Mouse (Mus musculus): ENCODE measurements around the gene Pskh1. TPM values are rescaled to one million over a fixed set of nuclear protein-coding genes. Genes with fewer than 3 reads are reported as not detected.

The Pskh1 gene
- total and polyA plus RNA-seq, 3 experiments: 12.9 to 26.2 TPM; not detected in 1

DNA sequence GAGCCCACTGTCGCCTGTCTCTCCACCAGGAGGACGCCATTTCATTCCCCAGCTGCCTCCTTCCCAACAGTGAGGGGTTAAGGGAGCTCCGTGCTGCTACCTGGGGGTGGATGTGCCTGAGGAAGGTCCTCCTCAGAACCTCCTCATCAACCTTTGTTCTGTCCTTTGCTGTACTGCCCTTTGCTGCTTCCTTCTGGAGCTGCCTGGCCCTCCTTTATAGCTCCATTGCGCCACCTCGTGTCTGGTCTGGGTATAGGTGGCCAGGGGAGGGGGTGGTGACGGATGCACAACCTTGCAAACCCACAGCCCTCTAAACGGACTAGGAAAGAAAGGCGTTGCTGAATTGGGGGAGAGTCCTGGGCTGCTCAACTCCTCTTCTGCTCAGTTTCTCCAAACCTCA lies 30.4 kb downstream of the Pskh1 start:
- peak; percentile 78 for DNase-seq (ENCODE audit: low read depth, low spot score)
- peaks cover 0 to 7% of the 10 kb centered on the region in 2 experiments; a peak in 1 of 4 replicates for H3K36me3 ChIP-seq (ENCODE audit: control insufficient read depth in 1 of 2, insufficient read depth in 2 of 2, low read length in 2 of 2)
- peaks cover 3 to 8% of the 10 kb centered on the region in 2 experiments; a peak in 3 of 4 replicates for H3K4me1 ChIP-seq (ENCODE audit: control insufficient read depth in 1 of 2, insufficient read depth in 2 of 2, low read length in 2 of 2)

GRCm38 (mm10) chr8:105931271-105931670 lies 31.0 kb downstream of the Pskh1 start:
- Histone ChIP-seq H3K4me1 (ENCODE audit: control insufficient read depth in 1 of 2, insufficient read depth in 2 of 2, low read length in 2 of 2) (peaks cover 4 to 14% of the 10 kb centered on the region in 2 experiments; a peak in 3 of 4 replicates), H3K9ac (ENCODE audit: control insufficient read depth, low read depth, low read length, poor library complexity, severe bottlenecking) (no peak overlapping the region), H3K4me3 (ENCODE audit: control insufficient read depth in 1 of 2, insufficient read depth in 1 of 2, low read depth in 2 of 2, low read length in 2 of 2) (no peak overlapping the region), H3K27ac (ENCODE audit: control insufficient read depth, low read depth, low read length) (no peak overlapping the region), H3K79me2 (ENCODE audit: control insufficient read depth, insufficient read depth, low read length, poor library complexity) (no peaks in the 10 kb centered on the region; the same call in none of the 2 replicates), H3K36me3 (ENCODE audit: control insufficient read depth in 1 of 2, insufficient read depth in 2 of 2, low read length in 2 of 2) (peaks cover 0 to 7% of the 10 kb centered on the region in 2 experiments; a peak in 1 of 4 replicates), H3K9me3 (replicated peaks; ENCODE audit: insufficient read depth, low read length) (no peaks in the 10 kb centered on the region), H3K27me3 (ENCODE audit: control insufficient read depth in 1 of 2, insufficient read depth in 2 of 2, low read length in 2 of 2) (no peaks in the 10 kb centered on the region)
- no peak for DNase-seq (ENCODE audit: low read depth, low spot score)
- TF ChIP-seq POLR2AphosphoS5 (IDR thresholded peaks at IDR 0.05; ENCODE audit: borderline replicate concordance, low read depth, low read length) (no peak), MXI1 (IDR thresholded peaks at IDR 0.05; ENCODE audit: low read depth, low read length) (no peak), NRF1 (IDR thresholded peaks at IDR 0.05; ENCODE audit: insufficient read depth, low read depth, low read length, poor library complexity, severe bottlenecking) (no peak), UBTF (IDR thresholded peaks at IDR 0.05; ENCODE audit: borderline replicate concordance, insufficient read depth, low read depth, low read length) (no peak), CHD1 (IDR thresholded peaks at IDR 0.05; ENCODE audit: low read depth, low read length) (no peak), MAFK (IDR thresholded peaks at IDR 0.05; ENCODE audit: borderline replicate concordance, low read depth, low read length) (no peak), MAX (IDR thresholded peaks at IDR 0.05; ENCODE audit: low read length) (no peak)

More for the DNA sequence above, 30.4 kb downstream of the Pskh1 start:
- no peaks in the 10 kb centered on the region for H3K9me3 ChIP-seq (replicated peaks; ENCODE audit: insufficient read depth, low read length)
- no peak overlapping the region for H3K9ac ChIP-seq (ENCODE audit: control insufficient read depth, low read depth, low read length, poor library complexity, severe bottlenecking)
- H3K27ac ChIP-seq (ENCODE audit: control insufficient read depth, low read depth, low read length): no peak overlapping the region
- no peak overlapping the region for H3K4me3 ChIP-seq (ENCODE audit: control insufficient read depth in 1 of 2, insufficient read depth in 1 of 2, low read depth in 2 of 2, low read length in 2 of 2)
- H3K79me2 ChIP-seq (ENCODE audit: control insufficient read depth, insufficient read depth, low read length, poor library complexity): no peaks in the 10 kb centered on the region; the same call in 1 of the 2 replicates
- TF ChIP-seq EP300 (IDR thresholded peaks at IDR 0.05; ENCODE audit: low read depth in 1 of 2, low read length in 2 of 2) (no peak), MYB (IDR thresholded peaks at IDR 0.05; ENCODE audit: low read depth, low read length) (no peak), ZC3H11A (IDR thresholded peaks at IDR 0.05; ENCODE audit: low read depth, low read length) (peak; percentile 85), SMC3 (IDR thresholded peaks at IDR 0.05; ENCODE audit: low read depth, low read length) (peak; percentile 96), HCFC1 (IDR thresholded peaks at IDR 0.05; ENCODE audit: low read depth, low read length) (0 out of 2 replicates have a peak, but pooled peaks have one; percentile 49), CTCF (IDR thresholded peaks at IDR 0.05 in 2 of 3, conservative IDR thresholded peaks at IDR 0.05 in 1 of 3; ENCODE audit: control insufficient read depth in 1 of 3, insufficient read depth in 1 of 3, low read depth in 2 of 3, low read length in 3 of 3, poor library complexity in 1 of 3, severe bottlenecking in 1 of 3) (peak; percentile 94 to 96 (median 95)), ELF1 (IDR thresholded peaks at IDR 0.05; ENCODE audit: low read depth, low read length) (0 out of 2 replicates have a peak, but pooled peaks have one; percentile 25), MAZ (IDR thresholded peaks at IDR 0.05; ENCODE audit: low read depth, low read length) (peak; percentile 91), USF2 (IDR thresholded peaks at IDR 0.05; ENCODE audit: borderline replicate concordance in 1 of 2, insufficient read depth in 1 of 2, low read depth in 1 of 2, low read length in 2 of 2) (no peak), RAD21 (IDR thresholded peaks at IDR 0.05; ENCODE audit: low read depth, low read length) (peak; percentile 90), KAT2A (conservative IDR thresholded peaks at IDR 0.05; ENCODE audit: low read depth, low read length) (no peak)
- H3K27me3 ChIP-seq (ENCODE audit: control insufficient read depth in 1 of 2, insufficient read depth in 2 of 2, low read length in 2 of 2): no peaks in the 10 kb centered on the region

All from MEL (cell line).